Mouse (Mus musculus) kidney, postnatal 14 days (tissue): Measurements from ENCODE around the gene Hoxa3.

ENCODE experiments used
- DNase-seq: peaks from one replicate; pipeline ENCODE4 v3.0.0; 2022; ENCODE audit warnings: mixed read lengths

Gene Hoxa3

GRCm38 (mm10) chr6:52213119-52213986 is at the start of gene Hoxa3, which contains the start of gene Gm28308:
TSS of gene Hoxa3 (minus strand) at chr6:52213336.
TSS of gene Gm28308 (minus strand) at chr6:52213339.
- DNase-seq: peak; percentile 91

- DNase-seq: no peak
Observed at GRCm38 (mm10) chr6:52262463-52263320, 49.6 kb upstream of the Hoxa3 start.

- no peak for DNase-seq
Observed at GRCm38 (mm10) chr6:52261751-52262462, 48.8 kb upstream of the Hoxa3 start.

- peak; percentile 34 for DNase-seq
Observed at GRCm38 (mm10) chr6:52260654-52261575, 47.8 kb upstream of the Hoxa3 start, which contains the start of gene Hoxa13. TSS of gene Hoxa13 (minus strand) at chr6:52260880.

- no peak for DNase-seq
Observed at GRCm38 (mm10) chr6:52259811-52260261, 46.7 kb upstream of the Hoxa3 start.

GRCm38 (mm10) chr6:52259081-52259790 is 46.1 kb upstream of the Hoxa3 start:
- no peak for DNase-seq

GRCm38 (mm10) chr6:52256956-52257355 is 43.8 kb upstream of the Hoxa3 start:
- DNase-seq: peak; percentile 86

- DNase-seq: peak; percentile 27
Observed at GRCm38 (mm10) chr6:52253511-52254500, 40.7 kb upstream of the Hoxa3 start.

- no peak for DNase-seq
Observed at GRCm38 (mm10) chr6:52252775-52253376, 39.7 kb upstream of the Hoxa3 start.

- no peak for DNase-seq
Observed at GRCm38 (mm10) chr6:52252016-52252774, 39.1 kb upstream of the Hoxa3 start.

GRCm38 (mm10) chr6:52251177-52251879 is 38.2 kb upstream of the Hoxa3 start:
- DNase-seq: no peak

- no peak for DNase-seq
Observed at GRCm38 (mm10) chr6:52249826-52250225, 36.7 kb upstream of the Hoxa3 start.

- no peak for DNase-seq
Observed at GRCm38 (mm10) chr6:52249415-52249738, 36.2 kb upstream of the Hoxa3 start.

GRCm38 (mm10) chr6:52248638-52249414 is 35.7 kb upstream of the Hoxa3 start:
- peak; percentile 25 for DNase-seq

- peak; percentile 25 for DNase-seq
Observed at GRCm38 (mm10) chr6:52247766-52248637, 34.9 kb upstream of the Hoxa3 start.

GRCm38 (mm10) chr6:52246916-52247315 is 33.8 kb upstream of the Hoxa3 start:
- no peak for DNase-seq
